Mouse (Mus musculus): Measurements from ENCODE around the gene Creb5.

Creb5 gene

GRCm38 (mm10) chr6:53605184-53605583, 318.1 kb downstream of the Creb5 start:
- DNase-seq, result no peak

DNA sequence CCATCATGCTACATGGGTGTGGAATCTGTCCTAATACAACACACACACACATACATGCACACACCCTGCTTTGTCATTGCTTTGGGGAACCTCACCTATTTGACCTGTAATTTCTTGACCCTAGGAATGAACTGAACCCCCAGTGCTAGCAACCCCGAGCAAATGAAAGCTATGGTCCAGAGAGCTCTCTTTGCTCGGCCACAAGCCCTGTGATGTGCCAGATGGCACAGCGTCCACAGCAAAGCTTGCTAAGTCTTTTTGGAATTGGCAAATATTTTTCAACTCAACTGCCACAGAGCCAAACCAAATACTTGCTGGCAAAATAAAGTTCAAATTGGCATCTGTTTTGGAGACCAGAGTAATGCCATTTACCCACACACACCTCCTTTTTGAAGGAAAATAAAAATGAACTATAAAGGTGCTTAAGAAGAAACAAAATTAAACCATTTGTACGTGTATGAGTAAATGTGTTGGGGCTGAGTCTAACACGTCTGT, 324.4 kb downstream of the Creb5 start:
- no peak for DNase-seq

DNA sequence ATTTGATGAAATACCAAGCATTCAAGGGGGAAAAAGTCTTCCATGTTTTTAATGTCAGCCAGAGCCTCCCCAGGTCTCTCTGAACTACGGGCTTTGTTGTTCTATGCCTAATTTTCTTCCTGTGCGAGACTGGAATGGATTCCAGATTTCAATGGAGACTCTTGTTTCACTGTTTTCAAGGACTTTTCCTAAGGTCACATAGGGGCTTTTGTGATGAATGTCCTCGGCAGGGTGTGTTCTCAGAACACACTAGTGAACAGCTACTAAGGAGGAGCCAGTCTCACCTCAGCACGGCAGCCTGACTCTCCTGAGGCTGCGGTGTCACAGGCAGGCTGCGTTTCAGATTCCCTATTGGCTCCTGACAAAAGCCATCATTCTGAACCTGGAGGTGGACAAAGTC, 325.6 kb downstream of the Creb5 start:
- DNase-seq, result no peak

GRCm38 (mm10) chr6:53615440-53616211, 328.6 kb downstream of the Creb5 start:
- no peak for DNase-seq

DNA sequence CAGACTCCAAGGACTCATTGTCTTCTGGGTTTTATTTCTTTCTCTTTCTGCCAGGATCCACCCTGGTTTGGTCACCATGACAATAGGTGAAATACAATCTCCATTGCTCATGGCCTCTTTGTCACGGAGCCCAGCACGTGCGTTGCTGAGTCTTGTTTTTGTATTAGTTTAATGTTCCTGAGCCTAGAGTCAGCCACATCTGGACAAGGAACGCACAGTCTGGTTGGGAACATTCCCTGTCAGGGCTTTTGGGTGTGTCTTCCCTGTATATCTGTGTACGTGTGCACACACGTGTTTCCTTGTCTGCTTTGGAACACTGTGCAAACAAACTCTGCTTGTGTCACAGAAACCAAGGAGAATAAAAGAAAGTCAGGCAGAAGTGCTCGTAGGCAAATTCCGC, 331.1 kb downstream of the Creb5 start:
- DNase-seq, result peak; percentile 13 to 41

GRCm38 (mm10) chr6:53619676-53620075, 332.6 kb downstream of the Creb5 start:
- DNase-seq, result no peak

DNA sequence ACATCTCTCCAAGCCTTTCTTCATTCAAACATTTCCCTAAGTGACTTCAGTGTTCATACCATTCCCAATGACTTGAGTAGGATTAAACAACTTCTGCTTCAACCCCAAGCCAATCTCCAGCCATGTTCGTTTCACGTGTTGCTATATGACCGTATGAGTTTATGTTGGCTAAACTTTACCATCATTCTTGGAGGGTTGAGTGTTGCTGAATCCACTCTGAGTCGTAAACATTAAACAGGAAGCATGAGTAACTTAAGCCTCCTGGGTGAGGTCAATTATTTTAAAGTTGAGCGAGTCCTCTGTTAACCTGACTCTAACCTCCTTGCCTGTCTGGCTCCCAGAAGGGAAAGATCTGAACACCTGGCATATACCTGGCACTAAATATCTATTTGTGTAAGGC, 334.2 kb downstream of the Creb5 start:
- no peak for DNase-seq

DNA sequence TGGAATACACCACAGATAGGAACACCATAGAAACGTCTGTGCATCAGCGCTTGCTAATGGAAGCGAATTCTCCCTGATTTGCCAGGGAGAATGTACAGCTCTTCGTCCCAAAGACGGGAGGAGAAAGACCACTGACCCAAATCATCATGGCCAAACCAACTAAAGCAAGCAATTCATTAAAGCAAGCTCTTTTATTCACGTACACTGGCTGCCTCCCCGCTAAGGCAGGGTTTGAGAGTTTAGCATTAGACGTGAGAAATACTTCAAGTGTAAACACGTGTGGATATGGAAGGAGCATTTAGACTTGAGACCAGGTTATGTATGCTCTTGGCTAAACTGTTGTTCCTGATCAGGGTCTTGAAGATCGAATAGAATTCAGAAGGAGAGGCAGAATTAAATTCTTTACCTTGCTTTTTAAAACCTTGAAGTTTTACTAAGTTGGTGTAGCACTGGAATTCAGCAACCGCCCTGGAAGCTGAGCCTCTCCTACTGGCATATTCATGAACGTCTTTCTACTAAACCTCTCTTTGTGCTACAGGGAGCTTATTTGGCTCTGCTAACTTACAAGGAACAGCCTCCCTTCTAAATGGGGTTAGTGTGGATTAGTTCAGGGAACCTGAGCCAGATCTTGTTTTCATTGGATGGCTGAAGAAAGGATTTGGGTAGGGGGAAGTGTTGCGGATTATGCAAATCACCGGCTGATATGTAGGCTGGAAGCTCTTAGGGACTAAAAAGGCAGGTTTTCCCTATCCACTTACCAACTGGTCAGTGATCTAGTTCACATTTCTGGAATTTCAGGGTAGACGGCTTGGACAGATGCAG, 337.6 kb downstream of the Creb5 start:
- no peak for DNase-seq

- DNase-seq, result no peak
These were observed 339.0 kb downstream of the Creb5 start for GRCm38 (mm10) chr6:53626044-53626443.

GRCm38 (mm10) chr6:53628714-53629113, 341.6 kb downstream of the Creb5 start:
- DNase-seq, result no peak

DNA sequence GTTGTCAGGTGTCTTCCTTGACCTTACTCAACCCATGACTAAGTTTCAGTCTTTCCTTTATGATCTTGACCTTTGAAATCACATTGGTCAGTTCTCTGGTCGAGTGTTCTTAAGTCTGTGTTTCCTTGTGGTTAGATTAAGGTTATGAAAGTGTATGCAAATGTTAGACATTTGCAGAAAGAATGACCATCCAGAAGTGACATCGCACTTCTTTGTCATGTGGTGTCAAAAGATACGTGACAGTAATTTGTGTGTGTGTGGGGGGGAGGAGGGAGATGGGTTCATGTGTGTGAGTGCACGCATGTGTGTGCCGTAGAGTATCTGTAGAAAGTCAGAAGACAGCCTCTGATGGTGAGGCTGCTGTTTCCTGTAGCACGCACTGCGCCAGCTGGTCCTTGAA, 348.4 kb downstream of the Creb5 start:
- no peak for DNase-seq

GRCm38 (mm10) chr6:53637356-53638351, 350.6 kb downstream of the Creb5 start:
- no peak for DNase-seq

DNA sequence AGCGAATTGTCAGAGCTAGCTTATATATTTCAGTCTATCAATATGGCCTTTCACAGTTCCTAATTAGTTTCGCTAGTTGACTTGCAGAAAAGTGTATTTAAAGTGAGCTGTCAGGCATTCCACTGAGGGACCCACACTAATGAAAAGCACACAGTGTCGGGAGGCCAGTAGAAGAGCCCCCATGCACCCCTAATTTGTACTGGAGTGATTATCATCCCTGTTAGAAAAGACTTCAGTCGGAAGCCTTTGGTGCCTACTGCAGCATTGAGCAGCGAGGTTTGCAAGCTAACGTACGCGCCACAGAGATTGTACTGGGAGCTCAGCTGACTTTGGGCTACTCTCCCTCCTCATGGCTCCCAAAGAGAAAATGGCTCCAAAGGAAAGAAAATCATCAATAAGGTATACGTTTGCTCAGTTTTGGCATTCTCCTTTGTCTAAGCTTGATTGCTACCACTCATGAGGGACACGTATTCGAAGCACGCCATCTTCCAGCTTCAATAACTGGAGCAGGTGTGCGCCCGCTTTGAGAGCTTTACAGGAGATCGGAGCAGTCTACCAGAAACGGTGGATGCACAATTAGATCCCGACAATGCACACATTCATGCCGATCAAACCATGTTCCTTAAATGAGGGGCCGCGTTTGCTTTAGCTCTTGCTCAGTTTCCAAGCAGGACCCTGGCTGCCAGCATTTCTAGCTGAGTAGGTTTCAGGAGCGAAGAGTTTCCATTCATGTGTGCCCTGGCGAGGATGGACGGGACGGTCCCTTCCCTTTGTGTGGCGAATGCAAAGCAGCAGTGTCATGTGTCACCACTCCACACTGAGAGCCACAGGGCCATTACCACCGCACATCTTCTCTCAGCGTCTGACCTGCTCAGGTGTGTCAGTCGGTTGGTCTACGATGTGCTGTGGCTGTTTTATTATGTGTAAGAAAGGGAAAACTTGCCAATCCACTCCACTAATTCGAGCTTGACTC, 354.8 kb downstream of the Creb5 start:
- DNase-seq, result no peak

- DNase-seq, result no peak
These were observed 355.8 kb downstream of the Creb5 start for GRCm38 (mm10) chr6:53642826-53643356.

- DNase-seq, result no peak
These were observed 356.4 kb downstream of the Creb5 start for GRCm38 (mm10) chr6:53643481-53643880.

- DNase-seq, result no peak
These were observed 357.0 kb downstream of the Creb5 start for GRCm38 (mm10) chr6:53644056-53644455.

GRCm38 (mm10) chr6:53644971-53645370, 357.9 kb downstream of the Creb5 start:
- no peak for DNase-seq

- DNase-seq, result no peak
These were observed 362.7 kb downstream of the Creb5 start for GRCm38 (mm10) chr6:53649782-53650181.

DNA sequence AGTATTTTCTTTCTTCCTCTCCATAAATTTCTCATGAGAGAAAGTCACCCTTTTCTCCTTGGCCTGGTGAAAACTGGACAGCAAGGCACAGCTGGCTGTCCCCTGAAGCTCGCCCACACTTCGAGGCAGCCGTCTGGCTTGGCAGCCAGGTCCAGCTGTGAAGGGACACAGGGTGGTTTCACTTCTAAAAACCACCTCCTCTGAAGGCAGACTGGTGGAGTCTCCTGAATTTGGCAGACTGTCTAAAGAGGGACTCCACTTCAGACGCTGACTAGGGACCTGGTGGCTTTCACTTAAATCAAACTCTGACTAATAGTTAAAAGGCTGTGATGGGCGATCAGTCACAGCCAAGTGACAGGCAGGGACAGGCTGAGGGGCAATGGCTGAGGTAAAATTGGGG, 365.6 kb downstream of the Creb5 start:
- no peak for DNase-seq

GRCm38 (mm10) chr6:53653706-53654360, 366.8 kb downstream of the Creb5 start:
- no peak for DNase-seq
